Mouse (Mus musculus): ENCODE measurements around the gene Nol6.
A peak's percentile ranks its signal among the peaks of the same experiment; 100 is the strongest.

Nol6 gene

GRCm38 (mm10) chr4:41118706-41119292, 5.5 kb downstream of the Nol6 start:
- no peak for DNase-seq (ENCODE audit: extremely low read depth, low read depth)

DNA sequence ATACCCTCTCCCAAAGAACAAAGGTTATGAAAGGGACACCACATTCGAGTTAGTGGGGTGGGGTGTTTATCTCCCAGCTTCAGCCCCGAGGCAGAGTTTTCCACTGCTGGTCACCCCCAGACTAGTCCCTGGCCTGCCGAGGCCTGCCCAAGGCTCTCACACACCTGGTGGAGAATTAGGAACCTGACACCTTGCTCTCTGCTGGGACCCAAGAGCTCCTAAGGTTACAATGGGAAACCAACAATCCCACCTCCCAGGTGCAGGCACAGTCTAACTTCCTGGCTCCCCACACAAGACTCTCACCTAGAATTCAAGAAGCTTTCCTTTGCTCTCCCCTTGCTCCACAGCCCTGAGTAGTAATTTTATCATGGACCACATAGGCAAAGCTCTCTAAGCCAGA, 7.4 kb downstream of the Nol6 start:
- DNase-seq (ENCODE audit: extremely low read depth, low read depth): no peak

GRCm38 (mm10) chr4:41115793-41116192, 8.5 kb downstream of the Nol6 start:
- no peak for DNase-seq (ENCODE audit: extremely low read depth, low read depth)

DNA sequence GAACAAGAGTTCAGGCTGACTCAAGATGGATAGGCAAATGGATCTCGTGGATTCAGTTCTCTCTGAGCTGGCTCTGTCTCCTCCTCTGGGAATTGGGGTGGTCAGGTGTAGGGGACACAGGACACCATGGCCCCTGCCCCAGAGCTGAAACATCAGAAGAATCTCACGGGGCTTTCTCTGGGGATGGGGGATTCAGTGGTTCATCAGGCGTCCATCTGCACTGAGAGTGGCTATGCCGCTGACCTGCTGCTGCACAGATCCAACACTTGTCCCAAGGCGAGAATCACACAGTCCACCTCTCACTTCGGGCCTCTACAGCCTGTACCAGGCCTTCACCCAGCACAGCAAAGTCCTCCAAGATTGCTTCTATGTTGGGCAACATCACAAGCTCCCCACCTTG, 9.2 kb downstream of the Nol6 start:
- no peak for DNase-seq (ENCODE audit: extremely low read depth, low read depth)

DNA sequence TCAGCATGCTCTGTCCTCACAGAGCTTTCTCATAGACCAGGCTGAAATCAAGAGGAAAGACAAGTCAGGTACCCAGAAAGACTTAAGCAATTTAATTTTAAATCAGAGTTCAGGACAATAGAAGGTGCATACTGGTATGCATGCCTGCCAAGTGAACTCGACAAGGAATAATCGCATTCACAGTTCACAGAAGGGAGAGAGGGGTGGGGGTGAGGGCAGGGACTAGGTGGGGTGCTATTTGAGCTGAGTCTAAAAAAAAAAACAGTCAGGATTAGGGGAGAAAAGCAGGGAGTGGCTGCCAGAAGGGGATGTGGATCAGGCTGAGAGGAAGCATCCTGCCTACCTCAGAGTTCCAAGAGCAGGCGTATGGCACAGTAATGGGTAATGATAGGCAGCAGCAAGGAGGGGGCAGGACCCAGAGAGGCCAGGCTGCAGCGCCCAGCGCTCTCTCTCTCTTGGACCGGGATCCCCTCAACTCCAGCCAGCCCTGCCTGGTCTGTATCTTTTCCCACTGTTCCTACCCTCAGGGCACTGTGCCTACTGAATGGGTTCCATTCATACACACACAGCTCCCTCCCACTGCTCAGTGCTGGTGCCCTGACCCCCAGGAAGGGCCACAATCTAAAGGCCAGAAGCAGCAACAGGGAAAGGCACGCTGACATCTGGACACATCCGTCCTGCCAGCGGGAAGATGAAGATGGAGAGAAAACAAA, 9.7 kb downstream of the Nol6 start:
- DNase-seq (ENCODE audit: extremely low read depth, low read depth): no peak

- no peak for DNase-seq (ENCODE audit: extremely low read depth, low read depth)
These were observed 15.4 kb downstream of the Nol6 start for GRCm38 (mm10) chr4:41108717-41109425.

- DNase-seq (ENCODE audit: extremely low read depth, low read depth): no peak
These were observed 16.8 kb downstream of the Nol6 start for GRCm38 (mm10) chr4:41107440-41107839.

DNA sequence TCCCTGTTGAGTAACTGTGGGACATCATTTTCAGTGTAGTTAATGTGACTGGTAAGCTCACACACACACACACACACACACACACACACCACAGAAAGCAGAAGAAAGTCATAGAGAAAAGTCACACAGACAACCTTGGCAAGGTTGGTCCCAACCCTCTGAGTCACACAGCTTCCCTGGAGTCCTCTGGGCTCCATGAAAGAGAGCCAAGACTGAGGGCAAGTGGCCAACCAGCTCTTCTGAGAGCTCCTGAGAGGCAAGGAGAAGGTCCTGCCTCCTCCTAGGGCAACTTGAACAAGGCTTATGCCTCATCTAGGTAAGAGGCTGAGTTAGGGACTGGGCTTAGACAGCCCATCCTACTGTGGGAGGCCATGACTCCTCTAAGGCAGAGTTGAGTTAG, 21.4 kb downstream of the Nol6 start:
- no peak for DNase-seq (ENCODE audit: extremely low read depth, low read depth)

GRCm38 (mm10) chr4:41100986-41101385, 23.3 kb downstream of the Nol6 start:
- no peak for DNase-seq (ENCODE audit: extremely low read depth, low read depth)

GRCm38 (mm10) chr4:41098577-41098951, 25.7 kb downstream of the Nol6 start:
- DNase-seq (ENCODE audit: extremely low read depth, low read depth): no peak

DNA sequence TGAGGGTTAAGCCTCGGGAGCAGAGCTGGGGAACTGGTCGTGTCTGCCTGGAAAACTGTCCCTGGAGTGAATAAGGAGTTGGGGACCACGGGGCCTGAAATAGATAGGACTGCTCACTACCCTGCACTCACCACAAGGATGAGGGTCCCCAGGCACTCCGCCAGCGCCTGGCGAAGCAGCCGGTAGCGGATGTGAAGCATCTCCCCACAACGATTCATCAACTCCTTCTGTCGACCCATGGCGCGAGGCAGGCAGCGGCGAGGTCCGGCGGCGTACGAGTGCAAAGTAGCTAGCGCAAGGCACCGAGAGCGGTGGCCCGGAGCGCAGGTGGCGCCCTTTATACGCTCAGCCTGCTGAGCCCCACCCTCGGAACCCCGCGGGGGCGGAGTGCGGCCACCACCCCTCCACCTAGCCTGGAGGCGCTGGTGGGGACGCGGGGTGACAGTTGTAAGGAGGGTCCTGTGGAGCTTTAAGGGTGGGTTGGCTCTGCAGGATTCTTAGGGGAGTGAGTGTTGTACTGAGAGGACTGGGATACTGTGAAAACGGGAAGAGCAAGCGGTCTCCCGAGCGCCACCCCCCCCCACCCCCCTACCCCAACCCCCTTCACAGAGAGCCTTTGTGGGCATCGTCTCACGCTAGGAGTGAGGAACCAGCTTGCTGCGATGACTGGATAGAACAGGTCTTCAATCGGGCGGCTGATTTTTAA, 26.2 kb downstream of the Nol6 start, which contains the start of gene Aqp3:
Gene Aqp3, minus strand, starts transcription at position 313 of the 706 bp plus-strand sequence.
- no peak for DNase-seq (ENCODE audit: extremely low read depth, low read depth)

- DNase-seq (ENCODE audit: extremely low read depth, low read depth): no peak
These were observed 26.9 kb downstream of the Nol6 start for GRCm38 (mm10) chr4:41097381-41097780.

DNA sequence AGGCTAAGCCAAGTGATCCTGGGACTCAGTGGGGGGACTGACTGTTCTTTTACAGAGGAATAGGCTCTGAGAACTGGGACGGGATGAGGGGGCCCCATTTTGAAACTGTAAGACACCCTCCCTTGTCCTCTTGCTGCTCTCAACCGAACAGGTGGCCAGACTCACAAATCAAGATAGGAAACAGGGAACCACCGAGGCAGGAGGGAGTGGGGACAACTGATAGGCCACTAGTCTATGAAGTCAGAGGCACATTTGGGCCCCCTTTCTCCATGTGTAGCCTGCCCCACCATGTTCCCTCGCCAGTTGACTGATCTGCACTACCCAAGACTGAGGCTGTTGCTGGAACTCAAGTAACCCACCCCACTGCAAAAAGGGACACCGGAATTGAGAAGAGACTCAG, 27.5 kb downstream of the Nol6 start:
- DNase-seq (ENCODE audit: extremely low read depth, low read depth): peak; percentile 34

- no peak for DNase-seq (ENCODE audit: extremely low read depth, low read depth)
These were observed 28.1 kb downstream of the Nol6 start for GRCm38 (mm10) chr4:41096169-41096568.

DNA sequence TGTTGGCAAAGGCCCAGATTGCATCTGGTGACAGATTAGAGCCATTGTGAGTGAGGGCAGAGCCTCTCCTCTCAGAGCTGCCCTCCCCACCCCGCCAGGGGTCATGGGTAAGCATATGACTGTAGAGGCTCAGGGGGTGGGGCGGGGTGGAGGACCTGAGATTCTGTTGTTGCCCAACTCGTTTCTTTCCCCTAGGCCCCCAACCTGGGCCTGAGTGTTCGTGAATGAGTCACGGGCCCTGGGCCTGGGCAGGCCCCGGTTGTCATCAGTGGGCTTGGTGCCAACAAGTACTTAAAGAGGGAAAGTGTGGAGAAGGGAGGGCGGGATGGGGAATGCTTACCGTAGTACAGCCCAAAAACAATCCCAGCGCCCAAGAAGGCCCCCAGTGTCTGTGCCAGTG, 29.9 kb downstream of the Nol6 start:
- no peak for DNase-seq (ENCODE audit: extremely low read depth, low read depth)

GRCm38 (mm10) chr4:41092958-41093357, 31.3 kb downstream of the Nol6 start:
- no peak for DNase-seq (ENCODE audit: extremely low read depth, low read depth)

DNA sequence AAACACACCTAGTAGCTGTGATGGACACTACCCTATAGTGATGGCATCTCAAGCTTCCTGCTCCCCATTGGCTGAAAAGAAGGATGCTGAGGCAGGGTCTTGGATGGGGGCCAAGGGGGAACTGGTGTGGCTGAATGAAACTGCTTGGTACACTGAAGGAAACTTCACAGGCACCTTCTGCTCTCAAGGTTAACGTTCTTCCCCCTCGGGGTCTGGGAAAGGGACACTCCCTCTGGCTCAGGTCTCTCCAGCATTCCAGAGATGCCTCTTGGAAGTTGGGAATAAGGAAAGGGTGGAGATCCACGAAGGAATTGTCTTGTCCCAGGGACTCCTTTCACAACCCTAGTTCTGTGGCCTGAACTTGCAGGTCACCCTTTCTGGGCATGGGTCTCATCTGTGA, 32.9 kb downstream of the Nol6 start:
- DNase-seq (ENCODE audit: extremely low read depth, low read depth): no peak

- DNase-seq (ENCODE audit: extremely low read depth, low read depth): no peak
These were observed 34.5 kb downstream of the Nol6 start for GRCm38 (mm10) chr4:41089705-41090104.

DNA sequence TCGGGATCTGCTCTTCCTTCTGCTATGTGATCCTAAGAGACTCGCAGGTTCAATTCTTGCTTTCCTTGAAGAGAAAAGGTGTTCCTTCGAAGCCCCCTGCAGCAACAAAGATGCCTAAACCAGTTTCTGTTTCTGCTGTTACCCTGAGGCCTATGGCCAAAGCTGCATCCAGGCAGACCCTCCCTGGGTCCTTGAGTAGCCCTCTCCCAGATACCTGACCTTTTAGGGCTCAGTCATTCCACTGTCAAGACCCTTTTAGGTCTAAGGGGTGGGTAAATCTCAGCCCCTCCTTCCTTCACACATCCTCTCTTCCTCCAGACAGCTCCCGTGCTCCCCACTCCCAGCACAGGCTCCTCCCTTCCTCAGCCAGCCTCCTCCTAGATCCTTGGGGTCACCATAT, 35.1 kb downstream of the Nol6 start:
- no peak for DNase-seq (ENCODE audit: extremely low read depth, low read depth)

GRCm38 (mm10) chr4:41087459-41088298, 36.6 kb downstream of the Nol6 start:
- peak; percentile 90 for DNase-seq (ENCODE audit: extremely low read depth, low read depth)

GRCm38 (mm10) chr4:41086947-41087346, 37.3 kb downstream of the Nol6 start:
- DNase-seq (ENCODE audit: extremely low read depth, low read depth): no peak
